In the genomic region with DNA sequence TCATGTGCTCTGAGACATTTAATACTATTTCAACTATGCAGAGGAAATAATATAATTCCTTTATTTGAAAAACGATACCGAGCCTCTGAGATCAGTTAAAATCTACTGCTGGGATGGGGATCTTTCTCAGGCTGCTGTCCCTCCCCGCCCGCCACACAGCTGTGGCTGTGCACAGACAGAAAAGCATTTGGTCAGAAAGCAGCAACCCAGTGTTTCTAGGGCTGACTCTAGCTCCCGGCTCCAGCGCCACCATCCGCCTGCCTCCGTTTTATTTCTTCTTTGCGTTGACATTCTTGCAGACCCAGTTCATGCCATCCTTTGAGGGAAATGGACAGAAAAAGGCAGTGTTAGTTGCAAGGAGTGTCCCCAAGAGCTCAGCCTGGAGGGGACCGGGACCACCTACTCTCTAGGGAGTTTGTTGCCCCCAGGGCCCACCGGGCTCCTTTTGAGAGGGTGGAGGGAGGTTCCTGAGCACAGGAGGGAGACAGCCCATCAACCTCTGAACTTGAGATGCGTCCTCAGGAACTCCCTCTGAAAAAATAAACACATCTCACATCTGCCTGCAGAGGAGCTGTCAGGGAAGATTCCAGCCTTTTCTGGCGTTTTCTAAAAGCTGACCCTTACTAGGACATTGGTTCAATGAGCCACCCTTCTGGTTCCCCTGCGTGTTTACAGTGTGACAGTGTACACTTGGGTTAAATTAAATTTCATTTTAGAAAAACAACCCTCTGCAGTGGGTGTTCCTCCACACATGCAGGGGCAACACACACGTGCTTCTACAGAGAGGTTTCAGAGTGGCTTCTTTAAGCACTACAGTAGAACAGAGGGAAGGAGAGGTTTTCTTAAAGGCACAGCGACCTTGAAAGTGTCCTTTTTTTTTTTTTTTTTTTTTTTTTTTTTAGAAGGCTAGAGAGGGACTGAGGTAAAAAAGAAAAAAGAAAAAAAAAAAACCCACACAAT, we compare ENCODE assay signal across 8 mouse cellular contexts. TPM values are rescaled to one million over a fixed set of nuclear protein-coding genes. Genes with fewer than 3 reads are reported as not detected.
A peak's percentile ranks its signal among the peaks of the same experiment; 100 is the strongest.
DNase-seq lines count a peak whose midpoint lies in the region; ATAC-seq and TF ChIP-seq lines count a peak whose summit lies in the region.

No protein-coding gene starts in this region.

- peak; percentile 91 for DNase-seq in heart, adult 11 months
- DNase-seq in heart, postnatal 14 days = no peak
- no peak for DNase-seq in ES-E14 (ENCODE audit: low read depth, low spot score)
- DNase-seq in kidney, postnatal 10 days = peak; percentile 73
- DNase-seq in midbrain, postnatal 0 days (ENCODE audit: low spot score) = peak; percentile 70
- DNase-seq in layer of hippocampus, postnatal 25 days (ENCODE audit: extremely low spot score in 1 of 2, low spot score in 1 of 2) = no peak
- DNase-seq in gastrocnemius, postnatal 4 days (ENCODE audit: low spot score in 2 of 2) = no peak

- in situ Hi-C loops in ES-E14 (cut with MboI; ENCODE audit: low sequenced_read_pairs in 2 of 2, unreplicated experiment in 2 of 2) = no loop called here

- no peak for ATAC-seq in forebrain, embryonic 16.5 days
- no peak for ATAC-seq in midbrain, postnatal 0 days (ENCODE audit: low FRiP score)

- H3K36me3 ChIP-seq in ES-E14 (ENCODE audit: control insufficient read depth, insufficient read depth, low read length, poor library complexity, severe bottlenecking) = no peaks in the 10 kb centered on the region
- H3K36me3 ChIP-seq in forebrain, embryonic 16.5 days (ENCODE audit: control insufficient read depth, insufficient read depth) = peaks cover 3% of the 10 kb centered on the region; the same call in 1 of the 2 replicates
- H3K36me3 ChIP-seq in midbrain, postnatal 0 days (ENCODE audit: insufficient read depth, low read length) = no peaks in the 10 kb centered on the region

- peaks cover 11 to 35% of the 10 kb centered on the region in 2 experiments for H3K4me1 ChIP-seq in ES-E14 (ENCODE audit: control insufficient read depth in 2 of 2, insufficient read depth in 2 of 2, low read length in 2 of 2, poor library complexity in 1 of 2)
- peaks cover 67% of the 10 kb centered on the region for H3K4me1 ChIP-seq in forebrain, embryonic 16.5 days (replicated peaks; ENCODE audit: control insufficient read depth, insufficient read depth, low read length)
- H3K4me1 ChIP-seq in midbrain, postnatal 0 days (ENCODE audit: insufficient read depth, low read length) = peaks cover 48% of the 10 kb centered on the region

- H3K9me3 ChIP-seq in ES-E14 (ENCODE audit: control insufficient read depth, insufficient read depth, low read depth, low read length) = no peaks in the 10 kb centered on the region
- no peaks in the 10 kb centered on the region for H3K9me3 ChIP-seq in forebrain, embryonic 16.5 days (ENCODE audit: control insufficient read depth, low read length)
- no peaks in the 10 kb centered on the region for H3K9me3 ChIP-seq in midbrain, postnatal 0 days (ENCODE audit: low read length)

- TF ChIP-seq CTCF in midbrain, postnatal 0 days (IDR thresholded peaks at IDR 0.05) = peak; percentile 52

- H3K4me3 ChIP-seq in ES-E14 (ENCODE audit: insufficient read depth in 1 of 2, low read depth in 1 of 2, low read length in 2 of 2, poor library complexity in 1 of 2, severe bottlenecking in 1 of 2) = no peak overlapping the region
- no peak overlapping the region for H3K4me3 ChIP-seq in forebrain, embryonic 16.5 days (replicated peaks; ENCODE audit: low read length)
- H3K4me3 ChIP-seq in midbrain, postnatal 0 days (ENCODE audit: low read depth, low read length) = no peak overlapping the region

- no peaks in the 10 kb centered on the region for H3K27me3 ChIP-seq in forebrain, embryonic 16.5 days (replicated peaks; ENCODE audit: control insufficient read depth, insufficient read depth, low read length)
- H3K27me3 ChIP-seq in midbrain, postnatal 0 days (ENCODE audit: insufficient read depth, low read length) = no peaks in the 10 kb centered on the region

- intact Hi-C loops in heart, postnatal 14 days (cut with DNase I) = no loop called here

- H3K9ac ChIP-seq in ES-E14 (ENCODE audit: insufficient read depth, low read depth, low read length, poor library complexity, severe bottlenecking) = peak overlapping the region; percentile 18; the same call in 1 of the 2 replicates
- H3K9ac ChIP-seq in forebrain, embryonic 16.5 days (replicated peaks; ENCODE audit: low read depth, low read length) = peak overlapping the region; percentile 23
- no peak overlapping the region for H3K9ac ChIP-seq in midbrain, postnatal 0 days (replicated peaks; ENCODE audit: low read length, poor library complexity, severe bottlenecking)

- H3K4me2 ChIP-seq in forebrain, embryonic 16.5 days (ENCODE audit: low read length) = peak overlapping the region; percentile 20; the same call in 1 of the 2 replicates
- H3K4me2 ChIP-seq in midbrain, postnatal 0 days (ENCODE audit: low read depth, low read length, poor library complexity, severe bottlenecking) = peak overlapping the region; percentile 4; the same call in 1 of the 2 replicates

- WGBS in forebrain, embryonic 16.5 days = 15% methylated on average over 16 of the region's 16 CpGs
- 9% methylated on average over 16 of the region's 16 CpGs for WGBS in midbrain, postnatal 0 days

- H3K27ac ChIP-seq in ES-E14 (ENCODE audit: insufficient read depth, low read depth, low read length, poor library complexity, severe bottlenecking) = no peak overlapping the region
- H3K27ac ChIP-seq in forebrain, embryonic 16.5 days (ENCODE audit: low read length) = peak overlapping the region; percentile 26
- H3K27ac ChIP-seq in midbrain, postnatal 0 days (ENCODE audit: low read depth, low read length) = peak overlapping the region; percentile 68

TF ChIP-seq in ES-E14, 5 proteins besides CTCF, POLR2A, EP300 and RAD21:
- TF ChIP-seq ZC3H11A (IDR thresholded peaks at IDR 0.05; ENCODE audit: borderline replicate concordance, low read depth, low read length) (no peak), MAFK (IDR thresholded peaks at IDR 0.05; ENCODE audit: insufficient read depth, low read depth, low read length) (no peak), ZNF384 (IDR thresholded peaks at IDR 0.05; ENCODE audit: low read depth, low read length) (peak; percentile 46; the same call in 1 of the 2 replicates)

RNA-seq across cellular contexts. Expression of a gene that starts 29.8 kb away (rescaled TPM):
- total RNA-seq in heart, postnatal 14 days (2021) = 10 to 100 TPM; 47.6 to 50.0 TPM
- total RNA-seq in ES-E14 (2012; rRNA removed) = 26.1 and 33.2 TPM in 2 replicates
- 24.5 and 27.7 TPM in 2 replicates for polyA plus RNA-seq in forebrain, embryonic 16.5 days (2015; fragmentation: Nextera tagmentation; extraction: Ambion mirVana)
- 96.6 and 103 TPM in 2 replicates for total RNA-seq in midbrain, postnatal 0 days (2014; rRNA removed)
- 27.8 and 30.4 TPM in 2 replicates for polyA plus RNA-seq in midbrain, postnatal 0 days (2015; fragmentation: Nextera tagmentation; extraction: Ambion mirVana)
- 100 to 1,000 TPM; 105 to 109 TPM for total RNA-seq in layer of hippocampus, postnatal 25 days (2021)
- 10 to 100 TPM; 40.4 to 41.4 TPM for total RNA-seq in gastrocnemius, postnatal 4 days (2021)

RNA-seq across cellular contexts. Expression of a gene that starts 41.6 kb away (rescaled TPM):
- total RNA-seq in heart, postnatal 14 days (2021) = 10 to 100 TPM; 29.7 to 30.0 TPM
- total RNA-seq in ES-E14 (2012; rRNA removed) = 25.7 and 39.7 TPM in 2 replicates
- polyA plus RNA-seq in forebrain, embryonic 16.5 days (2015; fragmentation: Nextera tagmentation; extraction: Ambion mirVana) = 226 and 246 TPM in 2 replicates
- total RNA-seq in midbrain, postnatal 0 days (2014; rRNA removed) = 94.5 and 109 TPM in 2 replicates
- polyA plus RNA-seq in midbrain, postnatal 0 days (2015; fragmentation: Nextera tagmentation; extraction: Ambion mirVana) = 192 and 194 TPM in 2 replicates
- total RNA-seq in layer of hippocampus, postnatal 25 days (2021) = 100 to 1,000 TPM; 123 to 127 TPM
- 10 to 100 TPM; 34.8 to 37.9 TPM for total RNA-seq in gastrocnemius, postnatal 4 days (2021)

RNA-seq across cellular contexts. Expression of a gene that starts 41.8 kb away (rescaled TPM):
- total RNA-seq in heart, postnatal 14 days (2021) = 1 to 10 TPM; 4.1 to 5.3 TPM
- total RNA-seq in ES-E14 (2012; rRNA removed) = 11.4 TPM in 2 replicates
- 14.3 and 14.8 TPM in 2 replicates for polyA plus RNA-seq in forebrain, embryonic 16.5 days (2015; fragmentation: Nextera tagmentation; extraction: Ambion mirVana)
- total RNA-seq in midbrain, postnatal 0 days (2014; rRNA removed) = 5.9 and 6.0 TPM in 2 replicates
- 9.5 and 9.8 TPM in 2 replicates for polyA plus RNA-seq in midbrain, postnatal 0 days (2015; fragmentation: Nextera tagmentation; extraction: Ambion mirVana)
- 1 to 10 TPM; 4.4 to 6.3 TPM for total RNA-seq in layer of hippocampus, postnatal 25 days (2021)
- total RNA-seq in gastrocnemius, postnatal 4 days (2021) = 10 to 100 TPM in 1 of 2 experiments, 1 to 10 TPM in 1; 7.8 to 11.2 TPM

Comparison
In these comparisons a context has a peak if more than half of its experiments do, and no peak if none do; other contexts are left out.
1. DNase-seq: peak in heart, adult 11 months (single experiment), kidney, postnatal 10 days (single experiment) and midbrain, postnatal 0 days (single experiment); none in heart, postnatal 14 days (0 of 2), ES-E14 (single experiment), layer of hippocampus, postnatal 25 days (0 of 2) and gastrocnemius, postnatal 4 days (0 of 2).